Mouse (Mus musculus) heart, embryonic 10.5 days (tissue): Measurements from ENCODE around the gene Gli2. TPM values are rescaled to one million over a fixed set of nuclear protein-coding genes. Genes with fewer than 3 reads are reported as not detected.

ENCODE experiments used
- DNase-seq: peaks from one replicate; pipeline ENCODE4 v3.0.0-alpha.2; 2017; ENCODE audit warnings: low spot score
- H3K27ac ChIP-seq: fragments of 300-500 bp; sonication (generic); 2 replicates; pipeline ENCODE4 v1.5.1; 2016; ENCODE audit warnings: mild to moderate bottlenecking
- H3K27me3 ChIP-seq: fragments of 300-500 bp; sonication (generic); 2 replicates; pipeline ENCODE4 v1.6.1; 2016; ENCODE audit warnings: mild to moderate bottlenecking; ENCODE audit not compliant: poor library complexity, insufficient read depth, severe bottlenecking
- H3K36me3 ChIP-seq: fragments of 300-500 bp; sonication (generic); 2 replicates; pipeline ENCODE4 v1.6.1; 2016; ENCODE audit warnings: mild to moderate bottlenecking, moderate library complexity
- H3K4me1 ChIP-seq: fragments of 300-500 bp; sonication (generic); 2 replicates; pipeline ENCODE4 v1.6.1; 2016; ENCODE audit warnings: mild to moderate bottlenecking
- H3K4me3 ChIP-seq: fragments of 300-500 bp; sonication (generic); 2 replicates; pipeline ENCODE4 v1.5.1; 2016; ENCODE audit warnings: mild to moderate bottlenecking, moderate library complexity
- H3K9me3 ChIP-seq: fragments of 300-500 bp; sonication (generic); 2 replicates; pipeline ENCODE4 v1.6.1; 2016; ENCODE audit warnings: mild to moderate bottlenecking, moderate library complexity
- WGBS: fragments of 180-500 bp; shearing (Covaris S2); methylation state at CpG from one replicate; pipeline ENCODE4 v1.1.7; 2016; 5-methylcytosine and 5-hydroxymethylcytosine counted together
- polyA plus RNA-seq: library from polyadenylated mRNA; unstranded; fragments of >200 nt; fragmentation: Nextera tagmentation; extraction: Ambion mirVana; gene quantifications from 2 replicates; pipeline ENCODE4 v1.2.1, GENCODE M21; 2016

Gene Gli2
- polyA plus RNA-seq, 1 experiment from 2014 or later, result 7.5 TPM

GRCm38 (mm10) chr1:118948407-118948806 is 105.0 kb downstream of the Gli2 start:
- Histone ChIP-seq H3K27me3 (no peaks in the 10 kb centered on the region), H3K4me1 (no peaks in the 10 kb centered on the region), H3K36me3 (peaks cover 3% of the 10 kb centered on the region; the same call in 1 of the 2 replicates), H3K4me3 (no peak overlapping the region), H3K9me3 (no peaks in the 10 kb centered on the region), H3K27ac (no peak overlapping the region)
- 65% methylated on average over 2 of the region's 2 CpGs for WGBS
- no peak for DNase-seq

DNA sequence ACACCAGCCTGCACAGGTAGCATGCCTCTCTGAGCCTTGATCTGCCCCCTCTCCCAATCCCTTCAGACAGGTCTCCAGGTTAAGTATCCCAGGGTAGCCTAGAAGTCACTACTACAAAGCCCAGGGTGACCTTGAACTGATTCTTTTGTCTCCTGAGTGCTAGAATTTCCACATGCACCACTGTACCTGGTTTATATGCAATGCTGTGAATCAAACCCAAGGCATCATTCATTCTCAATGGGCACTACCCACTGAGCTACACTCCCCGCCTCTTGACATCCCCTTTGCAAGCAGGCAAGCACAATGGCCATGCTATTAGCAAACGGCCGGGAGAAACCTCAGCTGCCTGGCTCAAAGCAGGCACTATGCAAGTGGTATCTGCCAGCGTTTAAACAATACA is 106.2 kb downstream of the Gli2 start:
- Histone ChIP-seq H3K27ac (no peak overlapping the region), H3K27me3 (no peaks in the 10 kb centered on the region), H3K4me1 (no peaks in the 10 kb centered on the region), H3K9me3 (no peaks in the 10 kb centered on the region), H3K36me3 (peaks cover 3% of the 10 kb centered on the region; the same call in 1 of the 2 replicates), H3K4me3 (no peak overlapping the region)
- WGBS, result 81% methylated on average over 4 of the region's 4 CpGs
- no peak for DNase-seq

GRCm38 (mm10) chr1:118941336-118941735 is 112.1 kb downstream of the Gli2 start:
- DNase-seq, result no peak
- Histone ChIP-seq H3K4me3 (no peak overlapping the region), H3K36me3 (no peaks in the 10 kb centered on the region), H3K9me3 (no peaks in the 10 kb centered on the region), H3K27me3 (no peaks in the 10 kb centered on the region), H3K27ac (no peak overlapping the region), H3K4me1 (peaks cover 36% of the 10 kb centered on the region)
- 73% methylated on average over 8 of the region's 8 CpGs for WGBS

- Histone ChIP-seq H3K4me1 (peaks cover 46% of the 10 kb centered on the region), H3K36me3 (no peaks in the 10 kb centered on the region), H3K27me3 (no peaks in the 10 kb centered on the region), H3K4me3 (no peak overlapping the region), H3K9me3 (no peaks in the 10 kb centered on the region), H3K27ac (0 out of 2 replicates have a peak overlapping the region, but pooled peaks have one; percentile 22)
- 34% methylated on average over 5 of the region's 5 CpGs for WGBS
- no peak for DNase-seq
These were observed 113.1 kb downstream of the Gli2 start for GRCm38 (mm10) chr1:118940269-118940840.

GRCm38 (mm10) chr1:118938206-118938605 is 115.2 kb downstream of the Gli2 start:
- H3K9me3 ChIP-seq, result no peaks in the 10 kb centered on the region

DNA sequence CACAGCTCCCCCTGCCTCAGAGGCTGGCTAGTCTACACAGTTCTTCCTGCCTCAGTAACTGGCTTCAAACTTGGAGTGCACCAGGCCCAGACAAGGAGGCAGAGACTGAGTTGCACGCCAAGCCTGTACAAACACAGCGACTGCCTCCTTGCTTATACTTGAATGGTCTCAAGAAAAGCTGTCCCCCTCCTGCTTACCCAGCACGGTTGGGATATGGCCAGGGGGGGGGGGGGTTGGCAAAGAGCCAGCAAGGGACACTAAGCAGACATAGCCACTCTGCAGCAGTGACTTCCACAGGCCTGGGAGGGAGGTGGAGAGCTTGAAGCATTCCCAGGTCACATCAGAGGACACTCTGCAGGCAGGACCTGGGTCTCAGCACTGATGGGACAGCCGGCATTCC is 117.3 kb downstream of the Gli2 start:
- DNase-seq, result peak; percentile 84
- Histone ChIP-seq H3K4me1 (peaks cover 51% of the 10 kb centered on the region), H3K9me3 (no peaks in the 10 kb centered on the region), H3K27me3 (no peaks in the 10 kb centered on the region), H3K4me3 (no peak overlapping the region), H3K36me3 (no peaks in the 10 kb centered on the region), H3K27ac (peak overlapping the region; percentile 53)
- WGBS, result 15% methylated on average over 4 of the region's 4 CpGs

More at GRCm38 (mm10) chr1:118938206-118938605, 115.2 kb downstream of the Gli2 start:
- Histone ChIP-seq H3K36me3 (no peaks in the 10 kb centered on the region), H3K27ac (no peak overlapping the region), H3K4me3 (no peak overlapping the region), H3K27me3 (no peaks in the 10 kb centered on the region), H3K4me1 (peaks cover 51% of the 10 kb centered on the region)
- 58% methylated on average over 4 of the region's 4 CpGs for WGBS
- DNase-seq, result no peak

- Histone ChIP-seq H3K9me3 (no peaks in the 10 kb centered on the region), H3K27ac (peak overlapping the region; percentile 53; the same call in 1 of the 2 replicates), H3K4me1 (peaks cover 45% of the 10 kb centered on the region), H3K27me3 (no peaks in the 10 kb centered on the region), H3K36me3 (no peaks in the 10 kb centered on the region), H3K4me3 (no peak overlapping the region)
- 62% methylated on average over 6 of the region's 6 CpGs for WGBS
- no peak for DNase-seq
These were observed 117.9 kb downstream of the Gli2 start for GRCm38 (mm10) chr1:118935518-118935917.

DNA sequence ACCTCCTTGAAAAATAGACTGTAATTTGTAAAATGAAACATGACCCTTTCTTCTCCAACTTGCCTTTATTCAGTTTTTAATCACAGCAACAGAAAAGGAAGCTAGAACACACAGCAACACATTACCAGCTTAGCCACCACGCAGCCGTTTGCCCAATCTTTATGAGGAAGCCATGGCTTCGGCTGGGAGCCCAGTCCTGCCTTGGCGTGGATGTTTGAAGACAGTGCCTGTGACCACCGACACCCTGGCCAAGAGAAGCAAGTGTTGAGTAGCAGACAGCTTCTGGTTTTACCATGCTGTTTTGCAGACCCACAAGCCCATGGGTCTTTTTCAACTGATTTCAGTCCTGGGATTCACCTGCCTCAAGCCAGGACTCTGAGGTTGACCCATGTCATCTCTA is 121.3 kb downstream of the Gli2 start:
- Histone ChIP-seq H3K36me3 (no peaks in the 10 kb centered on the region), H3K27me3 (no peaks in the 10 kb centered on the region), H3K4me1 (peaks cover 23% of the 10 kb centered on the region), H3K27ac (no peak overlapping the region), H3K9me3 (no peaks in the 10 kb centered on the region), H3K4me3 (no peak overlapping the region)
- 92% methylated on average over 5 of the region's 5 CpGs for WGBS
- no peak for DNase-seq

DNA sequence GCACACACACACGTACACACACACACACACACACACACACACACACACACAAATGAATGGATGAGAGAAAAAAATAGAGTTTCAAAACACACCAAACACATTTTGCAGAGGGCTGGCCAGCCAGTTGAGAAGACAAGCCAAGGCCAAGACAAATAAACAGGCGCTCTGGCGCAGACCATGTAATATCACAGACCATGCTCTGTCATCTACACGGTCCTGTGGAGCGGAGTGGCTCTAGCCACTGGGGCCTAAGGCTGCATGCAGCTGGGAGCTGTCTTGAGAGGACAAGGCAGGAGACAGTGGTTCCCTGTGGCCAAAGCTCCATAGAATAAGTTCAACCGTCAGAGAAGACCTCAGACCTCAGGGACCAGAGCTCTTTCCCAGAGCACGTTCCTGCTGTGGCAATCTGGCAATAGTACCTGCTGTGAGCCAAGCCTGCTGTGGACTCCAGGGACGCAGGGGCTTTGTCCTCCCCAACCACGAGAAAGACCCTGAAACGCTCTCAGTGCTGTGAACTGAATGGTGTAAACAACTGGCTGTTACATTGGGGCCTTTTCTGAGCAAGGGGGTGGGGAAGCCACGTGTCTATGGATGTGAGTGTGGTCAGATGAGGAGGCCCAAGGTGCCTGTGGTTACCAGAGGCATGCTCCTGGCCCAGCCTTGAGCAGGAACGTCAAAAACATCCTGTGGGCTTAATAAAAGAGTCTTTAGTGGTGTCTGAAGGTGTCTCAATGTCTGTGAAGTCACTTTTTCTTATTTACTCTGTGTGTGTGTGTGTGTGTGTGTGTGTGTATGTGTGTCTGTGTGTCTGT is 125.7 kb downstream of the Gli2 start:
- 62% methylated on average over 12 of the region's 12 CpGs for WGBS
- no peaks in the 10 kb centered on the region; the same call in 1 of the 2 replicates for H3K4me1 ChIP-seq
- no peaks in the 10 kb centered on the region for H3K9me3 ChIP-seq
- DNase-seq, result no peak
- no peak overlapping the region for H3K27ac ChIP-seq
- no peaks in the 10 kb centered on the region for H3K27me3 ChIP-seq
- no peaks in the 10 kb centered on the region for H3K36me3 ChIP-seq
- H3K4me3 ChIP-seq, result no peak overlapping the region

DNA sequence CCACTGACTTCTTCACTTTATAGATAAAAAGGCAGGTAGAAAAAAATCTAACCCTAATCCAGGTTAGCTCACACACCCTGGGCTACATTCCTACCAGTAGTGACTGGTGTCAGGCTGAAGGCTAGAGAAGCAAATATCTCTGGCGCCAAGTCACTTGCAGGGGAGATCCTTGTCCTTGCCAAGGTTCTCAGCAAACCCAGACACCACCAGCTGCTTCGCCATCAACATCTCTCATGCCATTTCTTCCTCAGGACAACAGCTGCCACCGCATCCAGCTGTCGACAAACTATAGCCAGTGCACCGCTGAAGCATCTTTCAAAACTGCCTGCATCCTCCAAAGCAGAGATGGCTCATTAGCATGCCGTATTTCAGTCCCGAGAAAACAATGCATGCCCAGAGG is 126.9 kb downstream of the Gli2 start:
- H3K36me3 ChIP-seq, result no peaks in the 10 kb centered on the region
- DNase-seq, result no peak
- 87% methylated on average over 7 of the region's 7 CpGs for WGBS
- no peaks in the 10 kb centered on the region for H3K4me1 ChIP-seq
- no peaks in the 10 kb centered on the region for H3K9me3 ChIP-seq
- H3K4me3 ChIP-seq, result no peak overlapping the region
- no peak overlapping the region for H3K27ac ChIP-seq
- no peaks in the 10 kb centered on the region for H3K27me3 ChIP-seq

GRCm38 (mm10) chr1:118922189-118922588 is 131.2 kb downstream of the Gli2 start:
- Histone ChIP-seq H3K27me3 (no peaks in the 10 kb centered on the region), H3K27ac (no peak overlapping the region), H3K36me3 (no peaks in the 10 kb centered on the region), H3K9me3 (no peaks in the 10 kb centered on the region), H3K4me3 (no peak overlapping the region), H3K4me1 (peaks cover 9% of the 10 kb centered on the region; the same call in 1 of the 2 replicates)
- no peak for DNase-seq
- WGBS, result 84% methylated on average over 6 of the region's 6 CpGs

GRCm38 (mm10) chr1:118917520-118918220 is 135.7 kb downstream of the Gli2 start:
- H3K27ac ChIP-seq, result no peak overlapping the region
- H3K4me1 ChIP-seq, result peaks cover 38% of the 10 kb centered on the region
- no peaks in the 10 kb centered on the region for H3K36me3 ChIP-seq
- no peaks in the 10 kb centered on the region for H3K27me3 ChIP-seq
- WGBS, result 63% methylated on average over 7 of the region's 7 CpGs
- H3K9me3 ChIP-seq, result no peaks in the 10 kb centered on the region
- no peak overlapping the region for H3K4me3 ChIP-seq
- no peak for DNase-seq
